Mouse (Mus musculus) stomach, embryonic 14.5 days (tissue): ENCODE measurements around the gene Depdc5. TPM values are rescaled to one million over a fixed set of nuclear protein-coding genes. Genes with fewer than 3 reads are reported as not detected.
"Not testable (repeated sequence)": the region's sequence is repeated elsewhere in the genome, so short reads cannot be mapped to it uniquely, and the experiment has no call there.

Experiments
- ATAC-seq: fragments of 200-750 bp; cut with Nextera tagmentation; 2 replicates; pipeline ENCODE4 v1.8.0; 2017; ENCODE audit warnings: low read depth, moderate TSS enrichment; ENCODE audit not compliant: insufficient number of reproducible peaks, insufficient read depth, low FRiP score
- H3K27ac ChIP-seq: fragments of 300-500 bp; sonication (generic); 2 replicates; pipeline ENCODE4 v1.5.1; 2014; ENCODE audit warnings: mild to moderate bottlenecking, low read length, moderate library complexity, mixed read lengths
- H3K27me3 ChIP-seq: fragments of 300-500 bp; sonication (generic); 2 replicates; pipeline ENCODE4 v1.6.1; 2014; ENCODE audit warnings: low read length, control low read depth, mixed read lengths; ENCODE audit not compliant: control insufficient read depth, insufficient read depth
- H3K36me3 ChIP-seq: fragments of 300-500 bp; sonication (generic); 2 replicates; pipeline ENCODE4 v1.6.1; 2014; ENCODE audit warnings: mild to moderate bottlenecking, control low read depth, low read length, moderate library complexity, mixed read lengths; ENCODE audit not compliant: control insufficient read depth, insufficient read depth
- H3K4me1 ChIP-seq: fragments of 300-500 bp; sonication (generic); 2 replicates; pipeline ENCODE4 v1.6.1; 2014; ENCODE audit warnings: low read length, control low read depth, mixed read lengths; ENCODE audit not compliant: control insufficient read depth, insufficient read depth
- H3K4me2 ChIP-seq: fragments of 300-500 bp; sonication (generic); replicated peaks from 2 replicates; pipeline ENCODE4 v1.6.1; 2014; ENCODE audit warnings: low read depth, low read length, control low read depth
- H3K4me3 ChIP-seq: fragments of 300-500 bp; sonication (generic); 2 replicates; pipeline ENCODE4 v1.5.1; 2014; ENCODE audit warnings: low read depth, low read length, control low read depth
- H3K9ac ChIP-seq: fragments of 300-500 bp; sonication (generic); replicated peaks from 2 replicates; pipeline ENCODE4 v1.6.1; 2014; ENCODE audit warnings: low read depth, mild to moderate bottlenecking, control low read depth, low read length, moderate library complexity, mixed read lengths
- H3K9me3 ChIP-seq: fragments of 300-500 bp; sonication (generic); 2 replicates; pipeline ENCODE4 v1.6.1; 2016; ENCODE audit warnings: low read depth, low read length, control low read depth; ENCODE audit not compliant: control insufficient read depth
- WGBS: fragments of 180-500 bp; shearing (Covaris S2); extraction: QIAGEN DNeasy Blood & Tissue Kit; methylation state at CpG from one replicate; pipeline ENCODE4 v1.1.7; 2014; 5-methylcytosine and 5-hydroxymethylcytosine counted together
- polyA plus RNA-seq: library from polyadenylated mRNA; unstranded; fragments of >200 nt; fragmentation: Nextera tagmentation; extraction: Ambion mirVana; gene quantifications from 2 replicates; pipeline ENCODE4 v1.2.1, GENCODE M21; 2014

Gene Depdc5
- polyA plus RNA-seq, 1 experiment from 2014 or later: 25.4 TPM

- H3K4me2 ChIP-seq: no peak overlapping the region
- no peaks in the 10 kb centered on the region for H3K9me3 ChIP-seq
- H3K4me1 ChIP-seq: peaks cover 2% of the 10 kb centered on the region; the same call in 1 of the 2 replicates
- H3K27ac ChIP-seq: no peak overlapping the region
- no peak overlapping the region for H3K9ac ChIP-seq
- no peaks in the 10 kb centered on the region for H3K27me3 ChIP-seq
- H3K36me3 ChIP-seq: no peaks in the 10 kb centered on the region
- no peak for ATAC-seq
- 87% methylated on average over 1 of the region's 1 CpGs for WGBS
- no peak overlapping the region for H3K4me3 ChIP-seq
Measured at GRCm38 (mm10) chr5:32861082-32861481, 2.4 kb upstream of the Depdc5 start.

- peak overlapping the region; percentile 65 for H3K4me3 ChIP-seq
- peaks cover 4% of the 10 kb centered on the region; the same call in 1 of the 2 replicates for H3K36me3 ChIP-seq
- H3K4me2 ChIP-seq: peak overlapping the region; percentile 49; the same call in 1 of the 2 replicates
- H3K9ac ChIP-seq: no peak overlapping the region
- peak overlapping the region; percentile 83; the same call in 1 of the 2 replicates for H3K27ac ChIP-seq
- no peaks in the 10 kb centered on the region for H3K9me3 ChIP-seq
- H3K27me3 ChIP-seq: no peaks in the 10 kb centered on the region
- H3K4me1 ChIP-seq: peaks cover 2% of the 10 kb centered on the region; the same call in 1 of the 2 replicates
- 55% methylated on average over 6 of the region's 6 CpGs for WGBS
- no peak for ATAC-seq
Measured at GRCm38 (mm10) chr5:32862469-32863132, 900 bp upstream of the Depdc5 start.

GRCm38 (mm10) chr5:32869389-32870024 lies 6.0 kb downstream of the Depdc5 start:
- Histone ChIP-seq H3K4me1 (peaks cover 2% of the 10 kb centered on the region; the same call in 1 of the 2 replicates), H3K36me3 (peaks cover 32% of the 10 kb centered on the region), H3K27ac (no peak overlapping the region), H3K27me3 (no peaks in the 10 kb centered on the region), H3K4me3 (no peak overlapping the region), H3K9ac (no peak overlapping the region), H3K9me3 (no peaks in the 10 kb centered on the region), H3K4me2 (no peak overlapping the region)
- ATAC-seq: no peak
- WGBS: 96% methylated on average over 5 of the region's 5 CpGs

GRCm38 (mm10) chr5:32872346-32872745 lies 8.8 kb downstream of the Depdc5 start:
- H3K4me2 ChIP-seq: no peak overlapping the region
- H3K4me3 ChIP-seq: no peak overlapping the region
- no peaks in the 10 kb centered on the region for H3K4me1 ChIP-seq
- peaks cover 39% of the 10 kb centered on the region for H3K36me3 ChIP-seq
- no peak overlapping the region for H3K27ac ChIP-seq
- no peak for ATAC-seq
- 96% methylated on average over 5 of the region's 5 CpGs for WGBS
- H3K9me3 ChIP-seq: no peaks in the 10 kb centered on the region
- H3K27me3 ChIP-seq: no peaks in the 10 kb centered on the region
- H3K9ac ChIP-seq: no peak overlapping the region

- H3K27ac ChIP-seq: no peak overlapping the region
Measured at GRCm38 (mm10) chr5:32886739-32887138, 23.2 kb downstream of the Depdc5 start.

GRCm38 (mm10) chr5:32907496-32907895 lies 44.0 kb downstream of the Depdc5 start:
- ATAC-seq: no peak
- no peak overlapping the region for H3K4me2 ChIP-seq
- no peak overlapping the region for H3K9ac ChIP-seq
- peaks cover 27% of the 10 kb centered on the region for H3K36me3 ChIP-seq
- H3K4me1 ChIP-seq: no peaks in the 10 kb centered on the region
- H3K27ac ChIP-seq: no peak overlapping the region
- H3K4me3 ChIP-seq: no peak overlapping the region
- H3K27me3 ChIP-seq: no peaks in the 10 kb centered on the region
- H3K9me3 ChIP-seq: no peaks in the 10 kb centered on the region
- WGBS: 68% methylated on average over 1 of the region's 1 CpGs

More at GRCm38 (mm10) chr5:32886739-32887138, 23.2 kb downstream of the Depdc5 start:
- Histone ChIP-seq H3K9ac (no peak overlapping the region), H3K9me3 (no peaks in the 10 kb centered on the region), H3K4me3 (no peak overlapping the region), H3K4me1 (no peaks in the 10 kb centered on the region), H3K27me3 (no peaks in the 10 kb centered on the region), H3K4me2 (no peak overlapping the region), H3K36me3 (peaks cover 22% of the 10 kb centered on the region)
- ATAC-seq: no peak
- WGBS: 71% methylated on average over 3 of the region's 3 CpGs

- no peak overlapping the region for H3K27ac ChIP-seq
- H3K9me3 ChIP-seq: no peaks in the 10 kb centered on the region
- no peak overlapping the region for H3K4me2 ChIP-seq
- no peaks in the 10 kb centered on the region for H3K27me3 ChIP-seq
- no peaks in the 10 kb centered on the region for H3K4me1 ChIP-seq
- H3K9ac ChIP-seq: no peak overlapping the region
- H3K4me3 ChIP-seq: no peak overlapping the region
- no peak for ATAC-seq
- 82% methylated on average over 3 of the region's 3 CpGs for WGBS
- H3K36me3 ChIP-seq: peaks cover 12% of the 10 kb centered on the region
Measured at GRCm38 (mm10) chr5:32914071-32914470, 50.6 kb downstream of the Depdc5 start.

- ATAC-seq, H3K27ac ChIP-seq, H3K4me2 ChIP-seq, H3K27me3 ChIP-seq, H3K9ac ChIP-seq, H3K4me3 ChIP-seq, H3K9me3 ChIP-seq, H3K4me1 ChIP-seq: not testable (repeated sequence)
- peaks cover 28% of the 10 kb centered on the region for H3K36me3 ChIP-seq
- 92% methylated on average over 2 of the region's 2 CpGs for WGBS
Measured at GRCm38 (mm10) chr5:32919281-32919680, 55.8 kb downstream of the Depdc5 start.
